Mouse (Mus musculus) erythroblast, embryonic 14.5 days (primary cell): ENCODE data around the gene Gm45711.
"Not testable (repeated sequence)": the region's sequence is repeated elsewhere in the genome, so short reads cannot be mapped to it uniquely, and the experiment has no call there.

Experiments used
- GATA1 ChIP-seq: IDR thresholded peaks from 2 replicates; pipeline ENCODE4 v1.6.1; 2012; ENCODE audit warnings: low read length, inconsistent platforms, mixed read lengths
- TAL1 ChIP-seq: IDR thresholded peaks from 3 replicates; pipeline ENCODE4 v1.6.1; 2012; ENCODE audit warnings: low read length, inconsistent platforms, mixed read lengths

- TF ChIP-seq TAL1, GATA1: not testable (repeated sequence)
Measured at GRCm38 (mm10) chr8:104302536-104302935, 7.3 kb downstream of the Gm45711 start.
